Mouse (Mus musculus) intestine, embryonic 15.5 days (tissue): ENCODE data around the gene Znrf1. TPM values are rescaled to one million over a fixed set of nuclear protein-coding genes. Genes with fewer than 3 reads are reported as not detected.

Source experiments
- ATAC-seq: fragments of 200-750 bp; cut with Nextera tagmentation; 2 replicates; pipeline ENCODE4 v1.8.0; 2017; ENCODE audit warnings: moderate TSS enrichment, moderate library complexity
- H3K27ac ChIP-seq: fragments of 300-500 bp; sonication (generic); 2 replicates; pipeline ENCODE4 v1.5.1; 2015; ENCODE audit warnings: mild to moderate bottlenecking, inconsistent platforms
- H3K27me3 ChIP-seq: fragments of 300-500 bp; sonication (generic); replicated peaks from 2 replicates; pipeline ENCODE4 v1.6.1; 2015; ENCODE audit warnings: inconsistent platforms
- H3K36me3 ChIP-seq: fragments of 300-500 bp; sonication (generic); 2 replicates; pipeline ENCODE4 v1.6.1; 2015; ENCODE audit warnings: inconsistent platforms
- H3K4me1 ChIP-seq: fragments of 300-500 bp; sonication (generic); replicated peaks from 2 replicates; pipeline ENCODE4 v1.6.1; 2015; ENCODE audit warnings: inconsistent platforms
- H3K4me2 ChIP-seq: fragments of 300-500 bp; sonication (generic); replicated peaks from 2 replicates; pipeline ENCODE4 v1.6.1; 2015; ENCODE audit warnings: mild to moderate bottlenecking, inconsistent platforms
- H3K4me3 ChIP-seq: fragments of 300-500 bp; sonication (generic); replicated peaks from 2 replicates; pipeline ENCODE4 v1.5.1; 2015; ENCODE audit warnings: inconsistent platforms
- H3K9ac ChIP-seq: fragments of 300-500 bp; sonication (generic); 2 replicates; pipeline ENCODE4 v1.6.1; 2015; ENCODE audit warnings: inconsistent platforms
- H3K9me3 ChIP-seq: fragments of 300-500 bp; sonication (generic); 2 replicates; pipeline ENCODE4 v1.6.1; 2016; ENCODE audit warnings: inconsistent platforms
- WGBS: fragments of 180-500 bp; shearing (Covaris S2); methylation state at CpG from one replicate; pipeline ENCODE4 v1.1.7; 2015; 5-methylcytosine and 5-hydroxymethylcytosine counted together
- polyA plus RNA-seq: library from polyadenylated mRNA; unstranded; fragments of >200 nt; fragmentation: Nextera tagmentation; extraction: Ambion mirVana; gene quantifications from 2 replicates; pipeline ENCODE4 v1.2.1, GENCODE M21; 2015

The Znrf1 gene
- polyA plus RNA-seq, 1 experiment from 2014 or later = 24.6 TPM

- 95% methylated on average over 8 of the region's 8 CpGs for WGBS
- H3K9me3 ChIP-seq = no peaks in the 10 kb centered on the region
These were observed 109.8 kb downstream of the Znrf1 start for GRCm38 (mm10) chr8:111645715-111646114.

GRCm38 (mm10) chr8:111648834-111649233, 112.9 kb downstream of the Znrf1 start:
- WGBS = 72% methylated on average over 2 of the region's 2 CpGs

More at GRCm38 (mm10) chr8:111645715-111646114, 109.8 kb downstream of the Znrf1 start:
- Histone ChIP-seq H3K4me3 (no peak overlapping the region), H3K4me1 (peaks cover 7% of the 10 kb centered on the region), H3K4me2 (no peak overlapping the region), H3K27me3 (no peaks in the 10 kb centered on the region), H3K9ac (no peak overlapping the region), H3K27ac (no peak overlapping the region), H3K36me3 (no peaks in the 10 kb centered on the region)
- no peak for ATAC-seq

GRCm38 (mm10) chr8:111650651-111651050, 114.8 kb downstream of the Znrf1 start:
- H3K27me3 ChIP-seq = no peaks in the 10 kb centered on the region
- ATAC-seq = no peak
- no peak overlapping the region for H3K9ac ChIP-seq
- no peaks in the 10 kb centered on the region for H3K9me3 ChIP-seq
- no peaks in the 10 kb centered on the region for H3K36me3 ChIP-seq
- H3K4me2 ChIP-seq = no peak overlapping the region
- WGBS = 93% methylated on average over 3 of the region's 3 CpGs
- H3K4me3 ChIP-seq = no peak overlapping the region
- no peak overlapping the region for H3K27ac ChIP-seq
- no peaks in the 10 kb centered on the region for H3K4me1 ChIP-seq

More at GRCm38 (mm10) chr8:111648834-111649233, 112.9 kb downstream of the Znrf1 start:
- Histone ChIP-seq H3K9me3 (no peaks in the 10 kb centered on the region), H3K9ac (no peak overlapping the region), H3K4me1 (no peaks in the 10 kb centered on the region), H3K27me3 (no peaks in the 10 kb centered on the region), H3K27ac (no peak overlapping the region), H3K36me3 (no peaks in the 10 kb centered on the region), H3K4me2 (no peak overlapping the region), H3K4me3 (no peak overlapping the region)
- no peak for ATAC-seq

GRCm38 (mm10) chr8:111653524-111653923, 117.6 kb downstream of the Znrf1 start:
- Histone ChIP-seq H3K9ac (no peak overlapping the region), H3K27ac (no peak overlapping the region), H3K9me3 (no peaks in the 10 kb centered on the region), H3K4me3 (no peak overlapping the region), H3K27me3 (no peaks in the 10 kb centered on the region), H3K36me3 (no peaks in the 10 kb centered on the region), H3K4me2 (no peak overlapping the region), H3K4me1 (no peaks in the 10 kb centered on the region)
- WGBS = 94% methylated on average over 2 of the region's 2 CpGs
- ATAC-seq = no peak

- H3K4me1 ChIP-seq = no peaks in the 10 kb centered on the region
- no peak overlapping the region for H3K4me3 ChIP-seq
- no peak overlapping the region for H3K4me2 ChIP-seq
- no peaks in the 10 kb centered on the region for H3K36me3 ChIP-seq
- H3K9ac ChIP-seq = no peak overlapping the region
- H3K27me3 ChIP-seq = no peaks in the 10 kb centered on the region
- ATAC-seq = no peak
- WGBS = 68% methylated on average over 1 of the region's 1 CpGs
- H3K9me3 ChIP-seq = no peaks in the 10 kb centered on the region
- no peak overlapping the region for H3K27ac ChIP-seq
These were observed 121.5 kb downstream of the Znrf1 start for GRCm38 (mm10) chr8:111657312-111657854.

- H3K9ac ChIP-seq = no peak overlapping the region
- no peaks in the 10 kb centered on the region for H3K4me1 ChIP-seq
- H3K4me2 ChIP-seq = no peak overlapping the region
- H3K27me3 ChIP-seq = no peaks in the 10 kb centered on the region
- no peaks in the 10 kb centered on the region for H3K36me3 ChIP-seq
- H3K27ac ChIP-seq = no peak overlapping the region
- WGBS = 72% methylated on average over 6 of the region's 6 CpGs
- 0 out of 2 replicates have a peak, but pooled peaks have one; percentile 45 for ATAC-seq
- H3K4me3 ChIP-seq = no peak overlapping the region
- no peaks in the 10 kb centered on the region for H3K9me3 ChIP-seq
These were observed 123.0 kb downstream of the Znrf1 start for GRCm38 (mm10) chr8:111658819-111659423.

GRCm38 (mm10) chr8:111662473-111662872, 126.6 kb downstream of the Znrf1 start:
- peak; percentile 77; the same call in 1 of the 2 replicates for ATAC-seq
- 93% methylated on average over 3 of the region's 3 CpGs for WGBS
- no peaks in the 10 kb centered on the region for H3K27me3 ChIP-seq
- H3K36me3 ChIP-seq = peaks cover under 1% of the 10 kb centered on the region; the same call in 1 of the 2 replicates
- H3K4me3 ChIP-seq = no peak overlapping the region
- H3K4me1 ChIP-seq = no peaks in the 10 kb centered on the region
- no peak overlapping the region for H3K27ac ChIP-seq
- no peak overlapping the region for H3K9ac ChIP-seq
- no peak overlapping the region for H3K4me2 ChIP-seq
- H3K9me3 ChIP-seq = no peaks in the 10 kb centered on the region

- WGBS = 76% methylated on average over 2 of the region's 2 CpGs
- H3K27me3 ChIP-seq = no peaks in the 10 kb centered on the region
- H3K4me3 ChIP-seq = no peak overlapping the region
- H3K9me3 ChIP-seq = no peaks in the 10 kb centered on the region
- no peak overlapping the region for H3K27ac ChIP-seq
- peaks cover 21% of the 10 kb centered on the region for H3K36me3 ChIP-seq
- ATAC-seq = no peak
- H3K4me1 ChIP-seq = no peaks in the 10 kb centered on the region
- H3K9ac ChIP-seq = no peak overlapping the region
- no peak overlapping the region for H3K4me2 ChIP-seq
These were observed 130.9 kb downstream of the Znrf1 start for GRCm38 (mm10) chr8:111666751-111667150.

Other genes starting within 250 kb of the Znrf1 start
- gene Rfwd3, start 235.9 kb upstream of the Znrf1 start, polyA plus RNA-seq = 49.4 and 50.3 TPM in 2 replicates
- 2.7 TPM in 2 replicates for gene Mlkl, start 197.9 kb upstream of the Znrf1 start, polyA plus RNA-seq
- gene Fa2h, start 142.3 kb upstream of the Znrf1 start, polyA plus RNA-seq = 0.88 and 1.2 TPM in 2 replicates
- gene Wdr59, start 14.0 kb upstream of the Znrf1 start, polyA plus RNA-seq = 4.1 and 4.5 TPM in 2 replicates
- 1.6 and 1.8 TPM in 2 replicates for gene Ldhd, start 94.3 kb downstream of the Znrf1 start, polyA plus RNA-seq
- 14.9 and 15.7 TPM in 2 replicates for gene Zfp1, start 107.3 kb downstream of the Znrf1 start, polyA plus RNA-seq
- gene Ctrb1, start 154.9 kb downstream of the Znrf1 start, polyA plus RNA-seq = 1,145 and 3,143 TPM in 2 replicates
- gene Bcar1, start 207.7 kb downstream of the Znrf1 start, polyA plus RNA-seq = 40.8 and 44.2 TPM in 2 replicates